Mouse (Mus musculus) layer of hippocampus, adult 2 months (tissue): ENCODE results near the gene Wdr90. TPM values are rescaled to one million over a fixed set of nuclear protein-coding genes. Genes with fewer than 3 reads are reported as not detected.
A peak's percentile ranks its signal among the peaks of the same experiment; 100 is the strongest.

Experiments used
- DNase-seq, 2 experiments: peaks; one replicate each; pipeline ENCODE4 v3.0.0; 2022; ENCODE audit warnings: low spot score in 2 of 2
- H3K27ac ChIP-seq: fragments of 200-600 bp; 2 replicates; pipeline ENCODE4 v1.8.1; 2022
- H3K4me3 ChIP-seq: fragments of 200-600 bp; 2 replicates; pipeline ENCODE4 v1.8.1; 2022; ENCODE audit warnings: mild to moderate bottlenecking
- CTCF ChIP-seq: fragments of 200-600 bp; conservative IDR thresholded peaks from 2 replicates; pipeline ENCODE4 v1.8.1; 2022; ENCODE audit warnings: antibody characterized with exemption, mild to moderate bottlenecking, moderate library complexity
- total RNA-seq, 2 experiments: library from RNA; stranded (reverse); gene quantifications; 2 replicates each; pipeline ENCODE4 v1.2.3; 2021

The Wdr90 gene
- total RNA-seq, 2 experiments from 2014 or later = 21.7 to 24.6 TPM

GRCm38 (mm10) chr17:25881691-25882090, 20.4 kb upstream of the Wdr90 start:
- DNase-seq = no peak
- Histone ChIP-seq H3K27ac (peak overlapping the region; percentile 67), H3K4me3 (no peak overlapping the region)
- TF ChIP-seq CTCF = no peak

- H3K27ac ChIP-seq = peak overlapping the region; percentile 67
- TF ChIP-seq CTCF = no peak
- DNase-seq = no peak
- no peak overlapping the region for H3K4me3 ChIP-seq
Observed at GRCm38 (mm10) chr17:25880913-25881641, 19.8 kb upstream of the Wdr90 start.

- Histone ChIP-seq H3K27ac (peak within 1 kb of the TSS; percentile 67), H3K4me3 (no peak within 1 kb of the TSS)
- TF ChIP-seq CTCF = no peak
- DNase-seq = no peak
Observed at GRCm38 (mm10) chr17:25880196-25880910, 19.1 kb upstream of the Wdr90 start, which contains the start of gene Wfikkn1. TSS of gene Wfikkn1 (minus strand) at chr17:25880858.

- Histone ChIP-seq H3K4me3 (no peak overlapping the region), H3K27ac (peak overlapping the region; percentile 67; the same call in 1 of the 2 replicates)
- no peak for DNase-seq
- TF ChIP-seq CTCF = no peak
Observed at GRCm38 (mm10) chr17:25879750-25880149, 18.4 kb upstream of the Wdr90 start.

- Histone ChIP-seq H3K27ac (no peak overlapping the region), H3K4me3 (no peak overlapping the region)
- TF ChIP-seq CTCF = peak; percentile 83
- no peak for DNase-seq
Observed at GRCm38 (mm10) chr17:25879261-25879660, 18.0 kb upstream of the Wdr90 start.

GRCm38 (mm10) chr17:25878611-25879180, 17.4 kb upstream of the Wdr90 start:
- Histone ChIP-seq H3K4me3 (no peak overlapping the region), H3K27ac (no peak overlapping the region)
- no peak for TF ChIP-seq CTCF
- DNase-seq = no peak

GRCm38 (mm10) chr17:25877741-25878610, 16.7 kb upstream of the Wdr90 start:
- H3K27ac ChIP-seq = no peak overlapping the region
- H3K4me3 ChIP-seq = no peak overlapping the region
- no peak for DNase-seq
- no peak for TF ChIP-seq CTCF

GRCm38 (mm10) chr17:25877025-25877424, 15.7 kb upstream of the Wdr90 start:
- H3K27ac ChIP-seq = no peak overlapping the region
- DNase-seq = no peak
- no peak overlapping the region for H3K4me3 ChIP-seq
- no peak for TF ChIP-seq CTCF

- no peak for DNase-seq
- TF ChIP-seq CTCF = no peak
- Histone ChIP-seq H3K27ac (peak overlapping the region; percentile 97), H3K4me3 (peak overlapping the region; percentile 99)
Observed at GRCm38 (mm10) chr17:25876347-25876915, 15.1 kb upstream of the Wdr90 start.

- Histone ChIP-seq H3K27ac (peak overlapping the region; percentile 97), H3K4me3 (peak overlapping the region; percentile 99)
- peak; percentile 92 to 94 for DNase-seq
- peak; percentile 55 for TF ChIP-seq CTCF
Observed at GRCm38 (mm10) chr17:25875171-25876136, 14.2 kb upstream of the Wdr90 start.

- H3K4me3 ChIP-seq = peak within 1 kb of the TSS; percentile 99
- DNase-seq = peak; percentile 95 to 99
- H3K27ac ChIP-seq = peak within 1 kb of the TSS; percentile 97
- peak; percentile 38 for TF ChIP-seq CTCF
Observed at GRCm38 (mm10) chr17:25874721-25875170, 13.4 kb upstream of the Wdr90 start, which contains the start of gene Mettl26. TSS of gene Mettl26 (plus strand) at chr17:25875074.
